Mouse (Mus musculus): ENCODE results near the gene Mis18a.

Mis18a gene

GRCm38 (mm10) chr16:90704161-90704825 is 22.9 kb downstream of the Mis18a start:
- DNase-seq (ENCODE audit: low spot score in 2 of 2): no peak

- no peak for DNase-seq (ENCODE audit: low spot score in 2 of 2)
These were observed 23.6 kb downstream of the Mis18a start for GRCm38 (mm10) chr16:90703646-90704045.

GRCm38 (mm10) chr16:90701541-90701940 is 25.7 kb downstream of the Mis18a start:
- DNase-seq (ENCODE audit: low spot score in 2 of 2): no peak

GRCm38 (mm10) chr16:90699390-90699789 is 27.8 kb downstream of the Mis18a start:
- DNase-seq (ENCODE audit: low spot score in 2 of 2): no peak

GRCm38 (mm10) chr16:90696306-90696705 is 30.9 kb downstream of the Mis18a start:
- no peak for DNase-seq (ENCODE audit: low spot score in 2 of 2)

GRCm38 (mm10) chr16:90695121-90695520 is 32.1 kb downstream of the Mis18a start:
- no peak for DNase-seq (ENCODE audit: low spot score in 2 of 2)

GRCm38 (mm10) chr16:90694719-90695118 is 32.5 kb downstream of the Mis18a start:
- DNase-seq (ENCODE audit: low spot score in 2 of 2): no peak

GRCm38 (mm10) chr16:90693625-90694024 is 33.6 kb downstream of the Mis18a start:
- DNase-seq (ENCODE audit: low spot score in 2 of 2): no peak

GRCm38 (mm10) chr16:90692704-90693385 is 34.4 kb downstream of the Mis18a start:
- DNase-seq (ENCODE audit: low spot score in 2 of 2): peak; percentile 30 to 48

GRCm38 (mm10) chr16:90687687-90688263 is 39.4 kb downstream of the Mis18a start:
- DNase-seq (ENCODE audit: low spot score in 2 of 2): no peak

- DNase-seq (ENCODE audit: low spot score in 2 of 2): no peak
These were observed 40.2 kb downstream of the Mis18a start for GRCm38 (mm10) chr16:90687011-90687410.

- DNase-seq (ENCODE audit: low spot score in 2 of 2): no peak
These were observed 43.1 kb downstream of the Mis18a start for GRCm38 (mm10) chr16:90684092-90684491.

GRCm38 (mm10) chr16:90679984-90680383 is 47.2 kb downstream of the Mis18a start:
- no peak for DNase-seq (ENCODE audit: low spot score in 2 of 2)

- DNase-seq (ENCODE audit: low spot score in 2 of 2): no peak
These were observed 48.4 kb downstream of the Mis18a start for GRCm38 (mm10) chr16:90678820-90679219.

- peak in 1 of 2 experiments; percentile 31 for DNase-seq (ENCODE audit: low spot score in 2 of 2)
These were observed 50.2 kb downstream of the Mis18a start for GRCm38 (mm10) chr16:90676920-90677574.

GRCm38 (mm10) chr16:90674651-90675050 is 52.6 kb downstream of the Mis18a start:
- no peak for DNase-seq (ENCODE audit: low spot score in 2 of 2)

GRCm38 (mm10) chr16:90673507-90674354 is 53.5 kb downstream of the Mis18a start:
- DNase-seq (ENCODE audit: low spot score in 2 of 2): no peak

All from right cerebral cortex, adult 2 months (tissue).